Mouse (Mus musculus) kidney, postnatal 0 days (tissue): ENCODE measurements around the gene Usp24. TPM values are rescaled to one million over a fixed set of nuclear protein-coding genes. Genes with fewer than 3 reads are reported as not detected.

Source experiments
- ATAC-seq: fragments of 200-750 bp; cut with Nextera tagmentation; replicated peaks from 2 replicates; pipeline ENCODE4 v1.8.0; 2017; ENCODE audit warnings: low read depth, moderate number of reproducible peaks, moderate TSS enrichment, moderate library complexity; ENCODE audit not compliant: low FRiP score
- DNase-seq: peaks from one replicate; pipeline ENCODE4 v3.0.0-alpha.2; 2016; ENCODE audit warnings: low spot score
- H3K27ac ChIP-seq: fragments of 300-500 bp; sonication (generic); 2 replicates; pipeline ENCODE4 v1.5.1; 2014; ENCODE audit warnings: mild to moderate bottlenecking
- H3K27me3 ChIP-seq: fragments of 300-500 bp; sonication (generic); 2 replicates; pipeline ENCODE4 v1.6.1; 2014; ENCODE audit warnings: low read length, mixed read lengths; ENCODE audit not compliant: insufficient read depth
- H3K36me3 ChIP-seq: fragments of 300-500 bp; sonication (generic); 2 replicates; pipeline ENCODE4 v1.6.1; 2014; ENCODE audit warnings: low read length, mixed read lengths; ENCODE audit not compliant: insufficient read depth
- H3K4me1 ChIP-seq: fragments of 300-500 bp; sonication (generic); replicated peaks from 2 replicates; pipeline ENCODE4 v1.6.1; 2014; ENCODE audit warnings: antibody characterized with exemption, low read length, mixed read lengths; ENCODE audit not compliant: insufficient read depth
- H3K4me2 ChIP-seq: fragments of 300-500 bp; sonication (generic); 2 replicates; pipeline ENCODE4 v1.6.1; 2014; ENCODE audit warnings: mild to moderate bottlenecking, low read length, moderate library complexity, mixed read lengths
- H3K4me3 ChIP-seq: fragments of 300-500 bp; sonication (generic); replicated peaks from 2 replicates; pipeline ENCODE4 v1.5.1; 2014; ENCODE audit warnings: low read depth, low read length
- H3K9ac ChIP-seq: fragments of 300-500 bp; sonication (generic); 2 replicates; pipeline ENCODE4 v1.6.1; 2014; ENCODE audit warnings: low read depth, low read length
- H3K9me3 ChIP-seq: fragments of 300-500 bp; sonication (generic); replicated peaks from 2 replicates; pipeline ENCODE4 v1.6.1; 2016; ENCODE audit warnings: low read length, inconsistent platforms, mixed read lengths
- CTCF ChIP-seq: IDR thresholded peaks from 2 replicates; pipeline ENCODE4 v1.5.1; 2016; ENCODE audit warnings: antibody characterized with exemption, low read depth, mild to moderate bottlenecking, moderate library complexity
- WGBS: fragments of 180-500 bp; shearing (Covaris S2); extraction: QIAGEN DNeasy Blood & Tissue Kit; methylation state at CpG from one replicate; pipeline ENCODE4 v1.1.7; 2014; 5-methylcytosine and 5-hydroxymethylcytosine counted together
- polyA plus RNA-seq: library from polyadenylated mRNA; unstranded; fragments of >200 nt; fragmentation: Nextera tagmentation; extraction: Ambion mirVana; gene quantifications from 2 replicates; pipeline ENCODE4 v1.2.1, GENCODE M21; 2015

Usp24 gene
- polyA plus RNA-seq, 1 experiment from 2014 or later, result 12.2 TPM

- H3K9me3 ChIP-seq, result no peaks in the 10 kb centered on the region
- peak overlapping the region; percentile 83 for H3K4me3 ChIP-seq
- peaks cover 18% of the 10 kb centered on the region; the same call in 1 of the 2 replicates for H3K4me1 ChIP-seq
- H3K4me2 ChIP-seq, result peak overlapping the region; percentile 84
- DNase-seq (peak; percentile 54), ATAC-seq (peak; percentile 67)
- peak overlapping the region; percentile 85 for H3K9ac ChIP-seq
- under 1% methylated on average over 81 of the region's 81 CpGs for WGBS
- H3K27ac ChIP-seq, result peak overlapping the region; percentile 94
- no peak for TF ChIP-seq CTCF
- no peaks in the 10 kb centered on the region for H3K36me3 ChIP-seq
- H3K27me3 ChIP-seq, result no peaks in the 10 kb centered on the region
Measured at GRCm38 (mm10) chr4:106316351-106317178, 552 bp downstream of the Usp24 start.

- Histone ChIP-seq H3K4me2 (peak overlapping the region; percentile 84), H3K4me3 (peak overlapping the region; percentile 83), H3K36me3 (no peaks in the 10 kb centered on the region), H3K9ac (peak overlapping the region; percentile 85), H3K27ac (peak overlapping the region; percentile 94), H3K4me1 (peaks cover 18% of the 10 kb centered on the region; the same call in 1 of the 2 replicates), H3K9me3 (no peaks in the 10 kb centered on the region), H3K27me3 (no peaks in the 10 kb centered on the region)
- DNase-seq (peak; percentile 41), ATAC-seq (no peak; the same call in 1 of the 2 replicates)
- 14% methylated on average over 19 of the region's 19 CpGs for WGBS
- TF ChIP-seq CTCF, result no peak
Measured at GRCm38 (mm10) chr4:106317179-106318055, 1.4 kb downstream of the Usp24 start.

GRCm38 (mm10) chr4:106318208-106318607, 2.2 kb downstream of the Usp24 start:
- Histone ChIP-seq H3K27me3 (no peaks in the 10 kb centered on the region), H3K27ac (no peak overlapping the region), H3K4me3 (peak overlapping the region; percentile 83; the same call in 1 of the 2 replicates), H3K9me3 (no peaks in the 10 kb centered on the region), H3K36me3 (no peaks in the 10 kb centered on the region), H3K4me1 (peaks cover 18% of the 10 kb centered on the region; the same call in 1 of the 2 replicates), H3K9ac (no peak overlapping the region), H3K4me2 (peak overlapping the region; percentile 84)
- WGBS, result 74% methylated on average over 4 of the region's 4 CpGs
- no peak for DNase-seq
- TF ChIP-seq CTCF, result no peak
- ATAC-seq, result no peak

- no peaks in the 10 kb centered on the region for H3K27me3 ChIP-seq
- H3K36me3 ChIP-seq, result no peaks in the 10 kb centered on the region
- TF ChIP-seq CTCF, result no peak
- peaks cover 18% of the 10 kb centered on the region; the same call in 1 of the 2 replicates for H3K4me1 ChIP-seq
- DNase-seq (no peak), ATAC-seq (no peak)
- no peak overlapping the region for H3K27ac ChIP-seq
- H3K4me3 ChIP-seq, result no peak overlapping the region
- no peaks in the 10 kb centered on the region for H3K9me3 ChIP-seq
- H3K9ac ChIP-seq, result peak overlapping the region; percentile 38; the same call in 1 of the 2 replicates
- peak overlapping the region; percentile 16 for H3K4me2 ChIP-seq
- WGBS, result 69% methylated on average over 6 of the region's 6 CpGs
Measured at GRCm38 (mm10) chr4:106318976-106319375, 3.0 kb downstream of the Usp24 start.

- no peak for TF ChIP-seq CTCF
Measured at GRCm38 (mm10) chr4:106322846-106323245, 6.8 kb downstream of the Usp24 start.

GRCm38 (mm10) chr4:106323318-106323717, 7.3 kb downstream of the Usp24 start:
- ATAC-seq, result no peak
- Histone ChIP-seq H3K4me3 (no peak overlapping the region), H3K4me2 (no peak overlapping the region), H3K9ac (no peak overlapping the region), H3K27ac (no peak overlapping the region), H3K36me3 (0 out of 2 replicates have a peak, but pooled peaks cover 3% of the 10 kb centered on the region), H3K9me3 (no peaks in the 10 kb centered on the region), H3K27me3 (no peaks in the 10 kb centered on the region), H3K4me1 (peaks cover 9% of the 10 kb centered on the region)
- 62% methylated on average over 2 of the region's 2 CpGs for WGBS
- TF ChIP-seq CTCF, result no peak
- DNase-seq, result no peak

More at GRCm38 (mm10) chr4:106322846-106323245, 6.8 kb downstream of the Usp24 start:
- no peak for DNase-seq
- Histone ChIP-seq H3K9me3 (no peaks in the 10 kb centered on the region), H3K4me3 (no peak overlapping the region), H3K4me2 (no peak overlapping the region), H3K36me3 (0 out of 2 replicates have a peak, but pooled peaks cover 3% of the 10 kb centered on the region), H3K27ac (no peak overlapping the region), H3K4me1 (peaks cover 12% of the 10 kb centered on the region), H3K27me3 (no peaks in the 10 kb centered on the region), H3K9ac (no peak overlapping the region)
- 93% methylated on average over 10 of the region's 10 CpGs for WGBS
- ATAC-seq, result no peak
